Mouse (Mus musculus) small intestine, adult 2 months (tissue): ENCODE results near the gene Strn4.

Source experiments
- CTCF ChIP-seq: fragments of 200-500 bp; IDR thresholded peaks from 2 replicates; pipeline ENCODE4 v1.5.1; 2012; ENCODE audit warnings: low read depth, mild to moderate bottlenecking, control low read depth, inconsistent platforms, low read length, moderate library complexity, mixed read lengths; ENCODE audit not compliant: insufficient replicate concordance, insufficient read length; ENCODE audit errors: extremely low read depth
- POLR2A ChIP-seq: fragments of 200-500 bp; IDR thresholded peaks from 2 replicates; pipeline ENCODE4 v1.6.1; 2012; ENCODE audit warnings: low read depth, mild to moderate bottlenecking, control low read depth, inconsistent platforms, low read length, moderate library complexity

DNA sequence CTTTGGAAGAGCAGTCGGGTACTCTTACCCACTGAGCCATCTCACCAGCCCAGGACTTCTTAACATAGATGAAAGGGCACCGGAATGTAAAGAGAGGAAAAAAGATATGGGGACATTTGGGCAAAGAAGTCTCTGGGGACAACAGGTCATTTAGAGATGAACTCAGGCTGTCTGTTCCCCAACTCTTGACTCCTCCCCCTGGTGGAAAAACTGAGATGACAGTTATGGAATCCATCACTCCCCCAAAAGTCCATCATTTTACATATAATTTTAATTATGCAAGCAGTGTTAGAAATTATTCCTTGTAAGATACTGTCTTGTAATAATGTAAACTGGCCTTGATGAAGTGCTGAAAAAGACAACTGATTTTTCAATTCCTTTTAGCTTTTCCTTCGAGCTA lies 62.0 kb downstream of the Strn4 start:
- TF ChIP-seq CTCF (no peak), POLR2A (no peak)
